Comparison of ENCODE assay signal across 8 mouse cellular contexts in genomic region chr1:184734067-184734830, GRCm38 (mm10). TPM values are rescaled to one million over a fixed set of nuclear protein-coding genes. Genes with fewer than 3 reads are reported as not detected.
DNase-seq lines count a peak whose midpoint lies in the region; ATAC-seq and TF ChIP-seq lines count a peak whose summit lies in the region.

No protein-coding gene starts in this region.

- no peak overlapping the region for H3K4me3 ChIP-seq in hindbrain, embryonic 14.5 days (replicated peaks; ENCODE audit: low read length)
- peak overlapping the region; percentile 47 for H3K4me3 ChIP-seq in lung, adult 2 months (replicated peaks; ENCODE audit: extremely low read depth, low read depth, low read length)
- H3K4me3 ChIP-seq in stomach, embryonic 15.5 days (replicated peaks): 0 out of 2 replicates have a peak overlapping the region, but pooled peaks have one; percentile 3

- no peak overlapping the region for H3K27ac ChIP-seq in hindbrain, embryonic 14.5 days
- no peak overlapping the region; the same call in 1 of the 2 replicates for H3K27ac ChIP-seq in stomach, embryonic 15.5 days

- no peak overlapping the region for H3K9ac ChIP-seq in hindbrain, embryonic 14.5 days
- no peak overlapping the region for H3K9ac ChIP-seq in stomach, embryonic 15.5 days

- WGBS in hindbrain, embryonic 14.5 days: 2% methylated on average over 27 of the region's 27 CpGs
- 20% methylated on average over 27 of the region's 27 CpGs for WGBS in lung, adult 2 months
- WGBS in stomach, embryonic 15.5 days: 5% methylated on average over 27 of the region's 27 CpGs

- TF ChIP-seq POLR2A in lung, adult 2 months (IDR thresholded peaks at IDR 0.05; ENCODE audit: borderline replicate concordance, extremely low read depth, low read depth, low read length): no peak

- H3K36me3 ChIP-seq in hindbrain, embryonic 14.5 days (replicated peaks; ENCODE audit: control insufficient read depth, insufficient read depth): no peaks in the 10 kb centered on the region
- H3K36me3 ChIP-seq in stomach, embryonic 15.5 days: no peaks in the 10 kb centered on the region

- no peaks in the 10 kb centered on the region for H3K4me1 ChIP-seq in hindbrain, embryonic 14.5 days (replicated peaks; ENCODE audit: control insufficient read depth, insufficient read depth, low read length)
- peaks cover 12% of the 10 kb centered on the region for H3K4me1 ChIP-seq in lung, adult 2 months (ENCODE audit: control insufficient read depth, insufficient read depth, low read length)
- H3K4me1 ChIP-seq in stomach, embryonic 15.5 days: peaks cover 14% of the 10 kb centered on the region

- ATAC-seq in hindbrain, embryonic 14.5 days (ENCODE audit: low FRiP score): no peak
- ATAC-seq in stomach, embryonic 15.5 days (ENCODE audit: insufficient read depth, low FRiP score, low read depth): no peak
- no peak for ATAC-seq in monocyte, adult 5-6 weeks (replicated peaks; ENCODE audit: insufficient number of reproducible peaks, low FRiP score, low TSS enrichment, poor library complexity, severe bottlenecking)

- DNase-seq in heart, adult 11 months: peak; percentile 95
- no peak for DNase-seq in heart, postnatal 25 days (ENCODE audit: low spot score)
- DNase-seq in R1 (ENCODE audit: low read depth, low spot score): peak; percentile 33
- DNase-seq in hindbrain, embryonic 14.5 days (ENCODE audit: low spot score): no peak
- DNase-seq in lung, adult 2 months: no peak
- no peak for DNase-seq in right cerebral cortex, postnatal 14 days

- TF ChIP-seq CTCF in lung, adult 2 months (IDR thresholded peaks at IDR 0.05; ENCODE audit: insufficient read depth, low read length): no peak

- no peaks in the 10 kb centered on the region for H3K9me3 ChIP-seq in hindbrain, embryonic 14.5 days (ENCODE audit: control insufficient read depth, low read length)
- no peaks in the 10 kb centered on the region for H3K9me3 ChIP-seq in stomach, embryonic 15.5 days

- intact Hi-C loops in heart, postnatal 25 days (cut with DNase I): loop anchor here (2.0 to 10.0 kb wide), 3 partner anchors 57 to 699 kb away; partner anchors contain the start of gene 1700056E22Rik

- peaks cover 89% of the 10 kb centered on the region for H3K27me3 ChIP-seq in hindbrain, embryonic 14.5 days (ENCODE audit: control insufficient read depth, insufficient read depth, low read length)
- H3K27me3 ChIP-seq in stomach, embryonic 15.5 days (replicated peaks): peaks cover 71% of the 10 kb centered on the region

- peak overlapping the region; percentile 4 for H3K4me2 ChIP-seq in hindbrain, embryonic 14.5 days (replicated peaks)
- H3K4me2 ChIP-seq in stomach, embryonic 15.5 days: peak overlapping the region; percentile 93

RNA-seq across cellular contexts. Expression of gene Hlx, which starts 1.8 kb away (rescaled TPM):
- total RNA-seq in heart, postnatal 25 days (2021): 10 to 100 TPM; 12.2 to 15.0 TPM
- 2.0 and 2.8 TPM in 2 replicates for polyA plus RNA-seq in hindbrain, embryonic 14.5 days (2014; fragmentation: Nextera tagmentation; extraction: Ambion mirVana)
- 72.0 and 77.7 TPM in 2 replicates for polyA plus RNA-seq in lung, adult 2 months (2012; rRNA removed)
- polyA plus RNA-seq in stomach, embryonic 15.5 days (2015; fragmentation: Nextera tagmentation; extraction: Ambion mirVana): 23.2 and 23.4 TPM in 2 replicates
- 5.3 to 9.2 TPM (median 5.4 TPM) in 3 replicates for total RNA-seq in monocyte, adult 5-6 weeks (2017)

Comparison
In these comparisons a context has a peak if more than half of its experiments do, and no peak if none do; other contexts are left out.
1. DNase-seq: peak in heart, adult 11 months (single experiment) and R1 (single experiment); none in heart, postnatal 25 days (single experiment), hindbrain, embryonic 14.5 days (single experiment), lung, adult 2 months (single experiment) and right cerebral cortex, postnatal 14 days (single experiment).